Mouse (Mus musculus) CD4-positive, CD25-positive, alpha-beta regulatory T cell, adult 2 months (primary cell): Measurements from ENCODE around the gene Skap1.

Source experiments
- DNase-seq: peaks from one replicate; pipeline ENCODE4 v3.0.0-alpha.2; 2012; ENCODE audit warnings: low read depth, low spot score

Skap1 gene

DNA sequence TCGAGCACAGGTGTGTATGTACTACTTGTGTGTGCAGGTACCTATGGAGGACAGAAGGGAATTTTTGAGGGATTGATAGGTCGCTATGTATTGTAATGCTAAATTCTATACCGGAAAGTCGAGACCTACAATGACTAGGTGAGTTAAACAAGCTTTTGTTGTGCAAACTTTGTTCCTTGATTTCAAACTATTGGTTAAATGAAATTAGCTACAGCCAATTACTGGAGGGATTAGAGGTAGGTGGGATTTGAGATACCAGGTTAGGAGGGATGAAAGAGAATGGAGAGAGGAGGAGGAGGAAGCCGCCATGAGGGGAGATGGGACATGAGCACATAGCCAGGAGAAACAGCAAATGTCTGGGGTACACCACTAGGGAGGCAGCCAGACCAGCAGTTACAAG, 315.9 kb downstream of the Skap1 start:
- DNase-seq = no peak

DNA sequence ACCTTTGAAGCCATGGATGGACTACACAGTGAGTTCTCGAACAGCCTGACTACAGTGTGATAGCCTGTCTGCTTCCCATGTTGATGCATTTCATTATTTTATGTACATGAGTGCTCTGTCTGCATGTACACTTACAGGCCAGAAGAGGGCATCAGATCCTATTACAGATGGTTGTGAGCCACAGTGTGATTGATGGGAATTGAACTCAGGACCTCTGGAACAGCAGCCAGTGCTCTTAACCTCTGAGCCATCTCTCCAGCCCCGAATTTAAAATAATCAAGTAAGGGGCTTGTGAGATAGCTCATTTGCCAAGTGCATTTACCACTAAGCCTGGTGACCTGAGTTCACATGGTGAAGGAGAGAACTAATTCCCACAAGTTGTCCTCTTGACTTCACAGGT, 317.0 kb downstream of the Skap1 start:
- peak; percentile 40 for DNase-seq

DNA sequence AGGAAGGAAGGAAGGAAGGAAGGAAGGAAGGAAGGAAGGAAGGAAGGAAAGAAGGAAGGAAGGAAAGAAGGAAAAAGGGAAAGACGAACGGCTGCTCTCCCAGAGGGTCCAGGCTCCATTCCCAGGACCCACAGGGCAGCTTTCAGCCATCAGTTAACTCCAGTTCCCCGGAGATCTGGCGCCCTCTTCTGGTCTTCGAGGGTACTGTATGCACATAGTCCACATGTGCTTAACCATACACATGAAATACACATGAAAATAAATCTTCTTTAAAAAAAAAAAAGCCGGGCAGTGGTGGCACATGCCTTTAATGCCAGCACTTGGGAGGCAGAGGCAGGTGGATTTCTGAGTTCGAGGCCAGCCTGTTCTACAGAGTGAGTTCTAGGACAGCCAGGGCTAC, 320.5 kb downstream of the Skap1 start:
- DNase-seq = peak; percentile 78

DNA sequence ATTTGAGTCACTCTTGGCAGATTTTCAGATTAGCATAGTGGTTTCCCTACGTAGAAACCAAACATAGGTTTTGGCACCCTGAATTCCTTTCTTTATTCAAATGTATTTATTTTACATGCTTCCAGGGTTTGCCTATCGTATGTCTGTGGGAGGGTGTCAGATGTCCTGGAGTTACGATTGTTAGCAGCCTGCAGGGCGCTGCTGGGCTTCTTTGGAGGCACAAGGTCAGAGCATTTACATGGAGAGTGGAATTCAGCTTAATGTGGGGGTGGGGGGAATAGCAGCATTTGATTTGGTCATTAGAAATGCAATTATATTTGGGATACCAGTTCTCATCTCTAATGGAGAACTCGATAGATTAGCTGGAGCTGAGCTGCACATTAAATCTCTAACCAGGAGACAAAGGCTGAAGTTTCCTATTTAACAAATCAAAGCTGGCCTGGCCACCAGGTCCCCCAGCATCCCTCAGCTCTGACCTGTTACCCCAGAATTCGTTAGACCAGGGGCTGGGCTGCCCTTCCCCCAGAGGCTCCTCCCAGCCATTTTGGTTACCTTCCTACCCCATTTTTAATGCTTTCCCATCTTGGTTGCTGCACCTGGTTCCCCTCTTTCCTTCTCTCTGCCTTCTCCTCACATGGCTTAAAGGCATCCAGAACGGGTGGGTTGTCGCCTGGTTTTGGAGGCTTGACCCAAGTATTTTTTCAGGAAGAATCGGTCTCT, 322.5 kb downstream of the Skap1 start:
- no peak for DNase-seq

DNA sequence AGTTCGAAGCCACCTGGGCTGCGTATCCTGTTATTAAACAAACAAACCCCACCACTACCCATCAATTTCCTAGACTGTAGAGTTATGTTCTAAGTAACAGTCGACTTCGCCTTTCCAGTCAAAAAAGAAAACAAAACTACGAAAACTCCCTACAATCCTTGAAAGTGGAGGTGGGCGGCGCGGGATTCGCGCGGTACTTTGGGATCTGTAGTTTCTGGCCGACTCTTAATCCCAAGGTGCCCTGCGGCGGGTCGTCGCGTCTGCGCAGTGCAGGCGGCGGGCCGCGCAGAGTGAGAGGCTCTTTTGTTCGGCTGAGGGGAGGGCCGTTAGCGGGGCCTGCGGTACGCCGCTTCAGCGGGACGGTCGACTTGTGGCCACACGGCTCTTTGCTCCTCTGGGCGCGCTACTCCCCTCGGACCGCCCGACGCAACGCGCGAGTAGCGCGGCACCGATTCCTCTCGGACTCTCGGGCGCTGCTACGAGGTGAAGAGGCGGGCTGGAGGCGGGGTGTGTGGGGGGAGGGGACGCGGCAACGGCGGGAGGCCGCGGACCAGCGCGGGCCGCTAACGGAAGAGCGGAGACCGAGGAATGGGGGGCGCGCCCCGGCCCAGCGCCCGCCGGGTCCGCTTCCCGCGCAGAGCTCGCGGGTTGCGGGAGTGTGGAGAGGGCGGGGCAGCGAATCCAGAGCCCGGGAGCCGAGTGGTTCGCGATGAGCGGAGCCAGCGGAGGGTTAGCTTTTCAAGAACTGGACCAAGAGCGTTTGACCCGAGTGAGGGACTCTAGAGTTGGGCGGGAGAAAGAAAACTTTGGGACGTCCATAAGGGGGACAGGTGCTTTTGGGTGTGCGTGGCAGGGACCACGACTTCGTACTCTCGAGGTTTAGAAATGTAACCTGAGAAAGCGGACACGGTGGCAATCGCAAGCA, 324.7 kb downstream of the Skap1 start, which contains the start of gene Cbx1:
Cbx1 (plus strand) TSS at position 257 of the 925 bp plus-strand sequence.
- DNase-seq = peak; percentile 93

DNA sequence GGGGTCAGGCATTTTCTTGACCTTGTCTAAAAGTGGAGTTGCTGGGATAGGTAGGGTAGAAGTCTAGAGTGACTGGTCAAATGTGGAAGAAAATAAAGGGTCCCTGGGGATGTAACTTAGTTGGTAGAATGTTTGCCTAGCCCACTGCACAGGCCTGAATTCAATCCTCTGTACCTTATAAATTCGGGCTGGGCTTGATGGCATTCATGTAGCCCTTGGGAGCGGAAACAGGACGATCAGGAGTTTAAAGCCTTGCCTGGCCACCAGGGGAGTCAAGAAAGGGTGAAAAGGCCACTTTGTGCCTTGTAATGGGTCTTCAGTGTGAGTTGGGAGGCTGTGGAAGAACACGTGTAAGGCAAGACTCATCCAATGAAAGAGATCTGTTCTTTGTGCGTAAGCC, 325.6 kb downstream of the Skap1 start:
- DNase-seq = peak; percentile 12

DNA sequence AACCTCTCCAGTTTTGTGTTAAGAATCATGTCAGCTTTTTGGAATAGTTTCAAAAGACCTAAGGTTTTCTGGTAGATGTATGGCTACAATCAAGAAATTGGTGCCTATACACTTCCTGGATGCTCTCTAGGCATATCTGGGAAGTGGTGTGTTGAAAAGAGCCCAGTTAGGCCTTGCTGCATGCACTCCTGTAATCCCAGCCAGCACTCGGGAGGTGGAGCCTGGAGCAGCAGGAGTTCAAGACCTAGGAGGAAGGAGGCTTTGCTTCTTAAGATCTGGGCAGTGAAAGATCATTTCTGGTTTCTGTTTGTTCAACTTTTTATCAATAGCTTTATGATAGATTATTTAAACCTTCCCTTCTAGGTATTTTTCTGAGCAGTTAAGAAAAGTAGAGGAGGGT, 326.3 kb downstream of the Skap1 start:
- DNase-seq = no peak

DNA sequence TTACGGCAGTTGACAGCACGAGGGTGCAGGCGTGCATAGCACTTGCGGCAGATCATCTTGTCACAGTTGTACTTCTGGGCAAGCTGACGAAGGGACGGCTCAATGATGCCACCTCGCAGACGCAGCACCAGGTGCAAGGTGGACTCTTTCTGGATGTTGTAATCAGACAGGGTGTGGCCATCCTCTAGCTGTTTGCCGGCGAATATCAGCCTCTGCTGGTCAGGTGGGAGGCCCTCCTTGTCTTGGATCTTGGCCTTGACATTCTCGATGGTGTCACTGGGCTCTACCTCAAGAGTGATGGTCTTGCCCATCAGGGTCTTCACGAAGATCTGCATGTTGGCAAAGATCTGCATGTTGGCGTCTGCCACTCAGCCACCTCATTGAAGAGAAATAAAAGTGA, 331.1 kb downstream of the Skap1 start:
- no peak for DNase-seq

DNA sequence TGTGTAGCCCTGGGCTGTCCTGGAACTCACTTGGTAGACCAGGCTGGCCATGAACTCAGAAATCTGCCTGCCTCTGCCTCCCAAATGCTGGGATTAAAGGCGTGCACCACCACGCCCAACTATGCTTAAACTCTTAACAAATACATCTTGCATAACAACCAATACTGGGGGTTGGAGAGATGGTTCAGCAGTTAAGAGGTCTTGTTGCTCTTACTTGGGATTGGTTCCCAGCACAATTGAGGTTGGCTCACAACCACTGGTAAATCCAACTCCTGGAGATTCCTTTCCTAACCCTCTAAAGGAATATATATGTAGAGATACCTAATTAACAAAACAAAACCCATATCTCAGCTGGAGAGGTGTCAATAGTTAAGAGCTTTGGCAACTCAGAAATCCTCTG, 331.7 kb downstream of the Skap1 start:
- no peak for DNase-seq

DNA sequence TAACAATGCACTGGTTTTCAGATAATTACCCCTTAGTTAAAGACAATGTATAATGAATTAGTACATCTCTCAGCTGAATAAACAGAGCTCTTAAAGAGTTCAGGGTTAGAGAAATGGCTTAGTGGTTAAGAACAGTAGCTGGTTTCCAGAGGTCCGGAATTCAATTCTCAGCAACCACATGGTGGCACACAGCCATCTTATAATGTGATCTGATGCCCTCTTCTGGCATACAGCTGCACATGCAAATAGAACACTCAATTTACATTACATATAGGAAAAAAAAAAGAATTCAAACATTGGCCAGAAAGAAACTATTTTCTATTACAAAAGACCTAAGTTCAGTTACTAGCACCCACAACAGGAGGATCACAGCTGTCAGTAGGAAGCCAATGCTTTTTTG, 332.2 kb downstream of the Skap1 start:
- peak; percentile 54 for DNase-seq

DNA sequence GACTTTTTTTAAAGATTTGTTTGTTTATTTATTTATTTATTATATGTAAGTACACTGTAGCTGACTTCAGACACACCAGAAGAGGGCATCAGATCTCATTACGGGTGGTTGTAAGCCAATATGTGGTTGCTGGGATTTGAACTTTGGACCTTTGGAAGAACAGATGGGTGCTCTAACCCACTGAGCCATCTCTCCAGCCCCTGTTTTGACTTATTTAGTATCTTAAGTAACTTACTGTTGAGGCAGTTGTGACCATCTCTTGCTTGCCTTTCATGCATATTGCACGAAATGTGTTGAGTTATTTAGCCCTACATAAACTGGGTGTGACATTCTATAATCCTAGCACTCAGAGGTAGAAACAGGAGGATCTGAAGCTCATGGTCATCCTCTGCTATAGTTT, 335.1 kb downstream of the Skap1 start:
- no peak for DNase-seq

DNA sequence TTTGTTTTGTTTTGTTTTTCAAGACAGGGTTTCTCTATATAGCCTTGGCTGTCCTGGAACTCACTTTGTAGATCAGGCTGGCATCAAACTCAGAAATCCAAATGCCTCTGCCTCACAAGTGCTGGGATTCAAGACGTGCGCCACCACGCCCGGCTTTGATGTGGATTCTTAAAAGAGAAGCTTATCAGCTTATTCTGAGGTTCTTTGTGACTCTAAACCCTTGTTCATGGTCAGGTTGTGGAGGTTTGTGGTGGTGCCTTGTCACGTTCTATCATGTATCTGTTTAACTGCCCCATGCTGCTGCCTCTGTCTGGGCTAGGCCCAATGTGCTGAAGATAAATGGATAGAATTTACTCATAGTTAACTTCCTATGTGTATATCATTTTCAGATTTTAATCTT, 341.2 kb downstream of the Skap1 start:
- no peak for DNase-seq

DNA sequence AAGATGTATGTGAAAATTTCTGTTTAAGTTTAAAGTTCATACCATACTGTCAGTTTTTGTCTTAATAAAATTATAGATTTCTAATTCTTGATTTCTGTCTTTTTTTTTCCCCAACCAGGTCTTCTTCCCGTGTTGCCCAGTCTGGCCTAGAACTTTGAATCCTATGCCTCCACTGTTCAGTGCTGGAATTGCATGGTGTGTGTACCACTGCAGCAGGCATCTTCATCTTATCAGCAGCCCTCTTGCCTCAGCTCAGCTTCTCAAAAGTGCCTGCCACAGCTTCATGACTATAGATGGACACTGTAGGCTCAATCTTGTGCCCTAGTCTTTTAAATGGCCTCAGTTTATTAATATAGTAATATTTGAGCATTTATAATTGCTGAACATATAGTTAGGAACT, 343.7 kb downstream of the Skap1 start:
- DNase-seq = peak; percentile 17
